Mouse (Mus musculus): ENCODE data around the gene Hhat.

DNA sequence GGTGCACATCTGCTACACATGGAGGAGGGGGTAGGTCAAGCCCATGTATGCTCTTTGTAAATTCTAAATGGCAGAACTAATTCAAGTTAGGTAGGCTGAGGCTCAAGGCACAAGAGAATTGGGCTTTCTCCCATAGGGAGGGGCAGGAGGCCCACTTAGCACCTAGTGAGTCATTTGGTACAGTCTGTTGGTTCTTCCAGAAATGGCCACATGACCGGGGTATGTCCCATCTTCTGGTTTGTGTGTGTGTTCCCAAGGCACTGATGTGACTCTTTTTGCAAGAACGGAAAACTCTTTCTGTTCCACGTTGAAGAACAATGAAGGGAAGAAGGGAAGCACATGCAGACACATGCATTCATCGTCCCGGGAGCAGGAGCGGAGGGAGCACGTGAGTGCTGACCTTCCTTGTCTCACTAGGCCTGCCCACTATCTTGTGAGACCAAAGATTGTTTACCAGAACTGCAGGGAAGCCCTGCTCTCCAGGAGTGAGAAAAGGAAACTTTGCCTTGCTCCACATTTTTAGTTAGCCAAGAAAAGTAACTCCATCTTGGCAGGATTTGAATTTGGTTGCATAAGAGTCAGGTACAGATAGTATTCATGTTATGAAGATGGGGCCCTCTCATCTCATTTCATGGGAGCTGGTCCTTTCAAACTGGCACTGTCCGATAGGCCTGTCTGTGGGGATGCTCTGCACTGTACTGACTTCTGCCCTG is 290.8 kb downstream of the Hhat start:
- no peak for TF ChIP-seq CTCF (IDR thresholded peaks at IDR 0.05; ENCODE audit: low read depth, low read length)
- no peak for TF ChIP-seq POLR2A (IDR thresholded peaks at IDR 0.05; ENCODE audit: borderline replicate concordance, low read depth, low read length)

Measured in bone marrow macrophage, adult 2 months (primary cell).